Mouse (Mus musculus) embryonic facial prominence, embryonic 12.5 days (tissue): ENCODE data around the gene Nbas. TPM values are rescaled to one million over a fixed set of nuclear protein-coding genes. Genes with fewer than 3 reads are reported as not detected.

Source experiments
- ATAC-seq: fragments of 200-750 bp; cut with Nextera tagmentation; 2 replicates; pipeline ENCODE4 v1.8.0; 2017; ENCODE audit not compliant: insufficient number of reproducible peaks, insufficient read depth, low FRiP score, low TSS enrichment
- H3K27ac ChIP-seq: fragments of 300-500 bp; sonication (generic); 2 replicates; pipeline ENCODE4 v1.5.1; 2016; ENCODE audit warnings: mild to moderate bottlenecking
- H3K27me3 ChIP-seq: fragments of 300-500 bp; sonication (generic); 2 replicates; pipeline ENCODE4 v1.6.1; 2016; ENCODE audit warnings: mild to moderate bottlenecking, moderate library complexity
- H3K36me3 ChIP-seq: fragments of 300-500 bp; sonication (generic); 2 replicates; pipeline ENCODE4 v1.6.1; 2016; ENCODE audit warnings: mild to moderate bottlenecking
- H3K4me1 ChIP-seq: fragments of 300-500 bp; sonication (generic); 2 replicates; pipeline ENCODE4 v1.6.1; 2016
- H3K4me2 ChIP-seq: fragments of 300-500 bp; sonication (generic); replicated peaks from 2 replicates; pipeline ENCODE4 v1.6.1; 2016; ENCODE audit warnings: mild to moderate bottlenecking, moderate library complexity
- H3K4me3 ChIP-seq: fragments of 300-500 bp; sonication (generic); 2 replicates; pipeline ENCODE4 v1.5.1; 2016; ENCODE audit warnings: mild to moderate bottlenecking
- H3K9ac ChIP-seq: fragments of 300-500 bp; sonication (generic); 2 replicates; pipeline ENCODE4 v1.6.1; 2016; ENCODE audit warnings: mild to moderate bottlenecking, moderate library complexity
- H3K9me3 ChIP-seq: fragments of 300-500 bp; sonication (generic); 2 replicates; pipeline ENCODE4 v1.6.1; 2016; ENCODE audit warnings: mild to moderate bottlenecking, moderate library complexity
- WGBS: fragments of 180-500 bp; shearing (Covaris S2); methylation state at CpG from one replicate; pipeline ENCODE4 v1.1.7; 2016; 5-methylcytosine and 5-hydroxymethylcytosine counted together
- polyA plus RNA-seq: library from polyadenylated mRNA; unstranded; fragments of >200 nt; fragmentation: Nextera tagmentation; extraction: Ambion mirVana; gene quantifications from 2 replicates; pipeline ENCODE4 v1.2.1, GENCODE M21; 2016

Nbas gene
- polyA plus RNA-seq, 1 experiment from 2014 or later, result 16.3 TPM

DNA sequence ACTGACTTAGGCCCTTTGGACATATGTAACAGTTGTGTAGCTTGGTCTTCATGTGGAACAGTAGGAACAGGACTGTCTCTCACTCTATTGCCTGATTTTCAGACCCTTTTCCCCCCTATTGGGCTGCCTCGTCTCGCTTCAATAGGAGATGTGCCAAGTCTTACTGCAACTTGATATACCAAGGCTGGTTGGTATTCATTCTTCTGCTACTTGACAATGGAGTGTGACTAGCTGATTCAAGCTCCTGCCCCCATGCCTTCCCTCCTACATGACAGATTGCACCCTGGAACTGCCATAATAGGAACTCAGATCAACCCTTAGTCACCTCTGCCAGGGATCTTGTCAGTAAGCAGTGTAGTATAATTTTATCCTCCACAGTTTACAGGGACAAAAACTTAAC lies 328.1 kb downstream of the Nbas start:
- Histone ChIP-seq H3K27me3 (no peaks in the 10 kb centered on the region), H3K36me3 (no peaks in the 10 kb centered on the region), H3K9ac (no peak overlapping the region), H3K9me3 (no peaks in the 10 kb centered on the region), H3K4me2 (no peak overlapping the region), H3K27ac (no peak overlapping the region), H3K4me1 (no peaks in the 10 kb centered on the region), H3K4me3 (no peak overlapping the region)
- 86% methylated on average over 2 of the region's 2 CpGs for WGBS
- ATAC-seq, result no peak

DNA sequence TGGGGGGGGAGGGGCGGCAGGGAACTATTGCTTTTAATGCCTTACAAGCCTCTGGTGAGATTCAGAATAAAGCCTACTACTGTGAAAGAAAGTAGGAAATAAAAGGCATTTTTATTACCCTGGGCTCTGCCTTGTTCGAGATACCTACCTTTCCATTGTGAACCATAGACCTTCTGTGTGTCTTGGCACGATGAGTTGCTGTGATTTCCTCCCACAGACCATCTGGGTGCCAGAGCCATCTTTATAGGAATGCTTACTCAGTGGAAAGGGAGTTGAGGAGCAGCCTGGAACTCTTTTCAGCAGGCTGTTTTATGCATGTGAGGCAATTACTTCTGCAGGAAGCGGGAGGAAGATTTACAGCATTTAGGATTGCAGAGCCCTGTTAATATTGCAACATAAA lies 329.6 kb downstream of the Nbas start:
- Histone ChIP-seq H3K27ac (no peak overlapping the region), H3K4me3 (no peak overlapping the region), H3K4me2 (no peak overlapping the region), H3K9ac (no peak overlapping the region), H3K27me3 (no peaks in the 10 kb centered on the region), H3K36me3 (no peaks in the 10 kb centered on the region), H3K9me3 (no peaks in the 10 kb centered on the region), H3K4me1 (no peaks in the 10 kb centered on the region)
- WGBS, result 76% methylated on average over 4 of the region's 4 CpGs
- ATAC-seq, result no peak

DNA sequence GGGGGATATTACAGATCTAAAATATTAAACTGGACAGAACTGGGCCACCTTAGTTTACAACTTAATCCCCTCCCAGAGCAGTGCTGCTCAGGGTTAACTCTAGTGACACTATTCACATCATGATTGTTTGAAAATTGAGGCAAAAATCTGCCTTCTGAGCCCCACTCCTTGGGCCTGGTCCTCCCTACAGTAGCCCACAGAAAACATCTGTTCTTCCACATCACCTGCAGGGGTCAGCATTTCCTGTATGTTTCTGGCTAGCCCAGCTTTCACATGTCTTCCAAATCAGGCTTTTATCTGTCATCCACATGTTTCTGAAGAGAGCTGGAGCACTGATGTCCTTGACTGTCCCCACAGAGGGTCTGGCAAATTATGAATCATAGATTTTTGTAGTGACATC lies 333.5 kb downstream of the Nbas start:
- no peak for ATAC-seq
- Histone ChIP-seq H3K27me3 (no peaks in the 10 kb centered on the region), H3K9ac (no peak overlapping the region), H3K36me3 (no peaks in the 10 kb centered on the region), H3K9me3 (no peaks in the 10 kb centered on the region), H3K4me1 (no peaks in the 10 kb centered on the region), H3K4me3 (no peak overlapping the region), H3K4me2 (no peak overlapping the region), H3K27ac (no peak overlapping the region)

DNA sequence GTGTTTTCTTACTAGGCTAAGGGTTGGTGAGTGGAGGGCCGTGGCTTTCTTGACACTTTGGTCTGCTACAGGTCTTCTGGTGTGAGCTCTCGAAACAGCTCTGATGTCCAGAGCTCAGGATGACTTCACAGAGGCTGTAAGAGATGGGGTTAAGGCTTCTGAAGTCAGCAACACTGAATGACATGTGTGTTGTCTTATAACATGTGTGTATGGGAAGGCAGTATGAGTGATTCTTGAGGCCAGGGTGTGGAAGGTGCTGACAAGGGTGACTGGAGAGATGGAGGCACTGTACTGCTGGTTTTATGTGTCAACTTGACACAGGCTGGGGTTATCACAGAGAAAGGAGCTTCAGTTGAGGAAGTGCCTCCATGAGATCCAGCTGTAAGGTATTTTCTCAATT lies 338.1 kb downstream of the Nbas start:
- Histone ChIP-seq H3K4me3 (no peak overlapping the region), H3K27ac (no peak overlapping the region), H3K27me3 (no peaks in the 10 kb centered on the region), H3K4me1 (0 out of 2 replicates have a peak, but pooled peaks cover 3% of the 10 kb centered on the region), H3K9ac (no peak overlapping the region), H3K9me3 (no peaks in the 10 kb centered on the region), H3K4me2 (no peak overlapping the region), H3K36me3 (no peaks in the 10 kb centered on the region)
- ATAC-seq, result no peak
- WGBS, result 74% methylated on average over 2 of the region's 2 CpGs

DNA sequence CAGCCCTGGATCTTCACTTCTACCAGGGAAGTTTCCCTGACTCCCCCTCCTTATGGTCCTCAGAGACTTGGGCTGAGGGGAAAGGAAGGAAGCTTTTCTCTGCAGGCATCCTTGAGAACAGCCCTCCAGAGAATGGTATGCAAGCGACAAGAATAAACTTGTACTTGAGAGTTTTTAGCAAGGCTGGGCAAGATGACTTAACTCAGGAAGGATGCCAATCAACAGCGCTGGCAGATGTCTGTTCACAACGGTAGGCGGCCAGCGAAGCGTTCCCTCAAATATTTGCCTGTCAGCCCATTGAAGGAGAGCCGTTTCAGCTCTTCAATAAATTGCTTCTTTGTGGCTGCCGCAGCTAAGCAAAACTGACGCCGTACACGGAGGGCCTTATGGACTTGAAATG lies 340.1 kb downstream of the Nbas start:
- Histone ChIP-seq H3K9ac (no peak overlapping the region), H3K27me3 (no peaks in the 10 kb centered on the region), H3K27ac (no peak overlapping the region), H3K36me3 (no peaks in the 10 kb centered on the region), H3K4me2 (no peak overlapping the region), H3K4me3 (no peak overlapping the region), H3K4me1 (0 out of 2 replicates have a peak, but pooled peaks cover 3% of the 10 kb centered on the region), H3K9me3 (no peaks in the 10 kb centered on the region)
- no peak for ATAC-seq
- WGBS, result 74% methylated on average over 11 of the region's 11 CpGs

DNA sequence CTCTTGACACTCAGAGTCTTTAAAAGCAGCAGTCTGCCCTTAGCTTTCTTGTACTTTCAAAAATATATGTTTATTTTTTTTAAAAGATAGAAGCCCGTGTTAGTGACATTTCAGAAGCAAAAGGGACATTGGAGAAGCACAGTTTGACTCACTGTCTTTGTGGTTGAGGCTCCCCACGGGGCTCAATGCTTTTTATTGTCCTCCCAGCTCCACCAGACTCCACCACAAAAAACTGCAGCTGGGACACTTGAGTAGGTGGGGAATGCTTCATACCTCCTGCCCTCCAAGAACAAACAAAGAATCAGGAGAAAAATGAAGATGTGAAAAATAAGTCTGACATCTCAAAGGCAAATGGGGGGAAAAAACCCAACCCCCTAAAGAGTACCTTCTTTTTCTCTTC lies 344.1 kb downstream of the Nbas start:
- Histone ChIP-seq H3K4me3 (no peak overlapping the region), H3K27me3 (no peaks in the 10 kb centered on the region), H3K4me1 (0 out of 2 replicates have a peak, but pooled peaks cover 3% of the 10 kb centered on the region), H3K4me2 (no peak overlapping the region), H3K36me3 (no peaks in the 10 kb centered on the region), H3K27ac (no peak overlapping the region), H3K9me3 (no peaks in the 10 kb centered on the region), H3K9ac (no peak overlapping the region)
- 29% methylated on average over 2 of the region's 2 CpGs for whole genome bisulfite sequencing
- ATAC-seq, result no peak

DNA sequence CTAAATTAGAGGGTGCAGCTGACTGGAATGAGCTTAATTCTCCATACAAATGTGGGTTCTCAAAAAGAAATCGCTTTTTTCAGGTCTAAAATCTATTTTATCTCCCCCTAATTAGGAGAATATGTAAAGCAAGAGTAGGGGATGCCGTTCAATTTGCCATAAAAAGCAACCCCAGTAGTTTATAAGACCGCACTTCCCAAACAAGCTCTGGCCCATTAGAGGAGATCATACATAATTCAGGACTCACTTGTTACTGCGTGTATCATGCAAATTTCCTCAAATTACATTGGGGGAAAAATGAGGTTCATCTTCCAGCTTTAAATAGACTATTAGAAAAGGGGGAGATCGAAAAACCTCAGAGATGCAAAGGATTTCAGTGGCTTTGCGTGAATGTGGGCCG lies 346.7 kb downstream of the Nbas start:
- Histone ChIP-seq H3K9me3 (no peaks in the 10 kb centered on the region), H3K4me2 (no peak overlapping the region), H3K4me1 (0 out of 2 replicates have a peak, but pooled peaks cover 3% of the 10 kb centered on the region), H3K4me3 (no peak overlapping the region), H3K27me3 (no peaks in the 10 kb centered on the region), H3K27ac (no peak overlapping the region), H3K36me3 (no peaks in the 10 kb centered on the region), H3K9ac (no peak overlapping the region)
- WGBS, result 77% methylated on average over 7 of the region's 7 CpGs
- ATAC-seq, result no peak

DNA sequence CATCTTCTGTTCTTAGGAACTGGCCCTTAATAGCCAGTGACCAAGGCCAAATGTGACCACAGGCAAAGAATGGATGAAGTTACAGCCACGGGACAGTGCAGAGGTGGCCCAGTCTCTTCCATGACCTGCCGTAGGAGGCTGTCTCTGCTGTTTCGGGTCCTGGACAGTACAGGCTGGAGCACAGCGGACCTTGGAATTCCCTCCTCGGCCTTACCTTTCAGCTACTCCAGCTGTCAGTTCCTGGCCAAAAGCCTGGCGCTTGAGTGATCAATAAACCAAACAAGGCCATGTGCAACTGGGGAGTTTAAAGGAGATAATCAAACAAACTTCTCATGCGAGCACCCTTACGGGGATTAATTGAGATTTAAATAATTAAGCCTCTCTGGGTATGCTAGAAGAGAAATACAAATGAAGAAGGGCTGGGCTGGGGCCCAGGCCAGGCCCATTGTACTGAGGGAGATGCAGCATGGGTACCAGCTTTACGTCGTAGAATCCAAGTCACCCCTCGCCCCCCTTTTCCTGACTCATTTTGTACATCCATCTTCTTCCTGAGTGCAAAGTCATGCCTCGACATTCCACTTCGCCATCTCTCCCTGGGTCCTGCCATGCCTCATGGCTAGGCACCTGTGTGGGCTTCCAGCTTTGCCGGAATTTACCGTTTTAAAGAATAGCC lies 353.4 kb downstream of the Nbas start:
- H3K4me2 ChIP-seq, result no peak overlapping the region
- 87% methylated on average over 15 of the region's 15 CpGs for WGBS
- no peak for ATAC-seq
- no peaks in the 10 kb centered on the region for H3K9me3 ChIP-seq
- no peaks in the 10 kb centered on the region for H3K4me1 ChIP-seq
- no peaks in the 10 kb centered on the region for H3K27me3 ChIP-seq
- no peaks in the 10 kb centered on the region for H3K36me3 ChIP-seq
- H3K27ac ChIP-seq, result no peak overlapping the region
- H3K9ac ChIP-seq, result no peak overlapping the region
- no peak overlapping the region for H3K4me3 ChIP-seq

DNA sequence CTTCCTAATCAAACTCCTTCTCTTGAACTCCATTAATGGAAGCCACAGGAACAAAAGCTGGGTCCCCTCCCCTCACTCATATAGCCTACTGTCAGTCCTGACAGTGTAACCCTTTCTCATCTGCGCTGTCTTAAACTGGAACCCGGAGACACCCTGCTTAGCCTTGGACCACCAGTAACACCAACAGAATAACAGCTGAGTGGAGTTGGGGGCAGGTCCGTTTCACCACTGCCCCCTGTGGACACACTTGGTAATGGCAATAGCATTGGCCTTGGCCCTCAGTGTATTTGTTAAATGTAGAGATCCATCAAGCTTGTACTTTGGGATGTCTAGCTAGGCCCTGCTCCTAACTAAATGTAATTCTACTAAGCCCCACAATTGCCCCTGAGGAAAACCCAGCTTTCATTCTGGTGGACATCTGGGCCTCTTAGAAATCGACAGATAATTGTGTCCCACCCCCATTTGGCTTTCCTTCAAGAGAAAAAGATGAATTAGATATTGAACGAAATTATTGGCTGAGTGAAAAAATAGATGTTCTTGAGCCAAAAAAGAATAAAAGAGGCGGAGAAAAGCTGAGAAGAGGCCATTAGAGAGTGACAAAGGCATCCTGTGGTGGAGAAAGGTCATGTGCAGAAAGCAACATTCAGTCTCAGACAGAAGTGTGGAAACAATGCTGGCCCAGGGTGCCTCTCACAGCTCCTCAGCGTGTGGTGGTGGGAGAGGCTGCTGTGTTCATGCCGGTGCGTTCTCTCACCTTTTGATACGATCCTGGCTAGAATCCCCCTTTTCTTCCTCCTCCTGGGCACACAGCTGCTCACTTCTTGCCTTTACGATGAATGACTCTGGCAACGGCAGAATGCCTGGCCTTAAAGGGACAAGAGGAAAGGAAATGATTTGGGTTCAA lies 358.1 kb downstream of the Nbas start:
- Histone ChIP-seq H3K4me1 (no peaks in the 10 kb centered on the region), H3K27me3 (no peaks in the 10 kb centered on the region), H3K9ac (no peak overlapping the region), H3K27ac (no peak overlapping the region), H3K9me3 (no peaks in the 10 kb centered on the region), H3K4me2 (no peak overlapping the region), H3K4me3 (no peak overlapping the region), H3K36me3 (no peaks in the 10 kb centered on the region)
- ATAC-seq, result no peak
- WGBS, result 66% methylated on average over 12 of the region's 12 CpGs

Other genes with a start within 250 kb of the Nbas start
- gene Ddx1, start 19.9 kb upstream of the Nbas start, polyA plus RNA-seq, result 152 and 155 TPM in 2 replicates